Mouse (Mus musculus) neural tube, embryonic 14.5 days (tissue): ENCODE results near the gene Fam199x. TPM values are rescaled to one million over a fixed set of nuclear protein-coding genes. Genes with fewer than 3 reads are reported as not detected.

Source experiments
- ATAC-seq: fragments of 200-750 bp; cut with Nextera tagmentation; 2 replicates; pipeline ENCODE4 v1.8.0; 2017; ENCODE audit warnings: low read depth, mild to moderate bottlenecking, moderate TSS enrichment, moderate library complexity
- H3K27ac ChIP-seq: fragments of 300-500 bp; sonication (generic); 2 replicates; pipeline ENCODE4 v1.5.1; 2014; ENCODE audit warnings: low read depth, mild to moderate bottlenecking, control low read depth, low read length, moderate library complexity, mixed read lengths
- H3K27me3 ChIP-seq: fragments of 300-500 bp; sonication (generic); 2 replicates; pipeline ENCODE4 v1.6.1; 2014; ENCODE audit warnings: low read length; ENCODE audit not compliant: control insufficient read depth, insufficient read depth
- H3K36me3 ChIP-seq: fragments of 300-500 bp; sonication (generic); 2 replicates; pipeline ENCODE4 v1.6.1; 2014; ENCODE audit warnings: low read length, mixed read lengths; ENCODE audit not compliant: control insufficient read depth, insufficient read depth
- H3K4me1 ChIP-seq: fragments of 300-500 bp; sonication (generic); 2 replicates; pipeline ENCODE4 v1.6.1; 2014; ENCODE audit warnings: low read length; ENCODE audit not compliant: control insufficient read depth, insufficient read depth
- H3K4me2 ChIP-seq: fragments of 300-500 bp; sonication (generic); 2 replicates; pipeline ENCODE4 v1.6.1; 2014; ENCODE audit warnings: mild to moderate bottlenecking, low read depth, low read length, control low read depth
- H3K4me3 ChIP-seq: fragments of 300-500 bp; sonication (generic); 2 replicates; pipeline ENCODE4 v1.5.1; 2014; ENCODE audit warnings: low read depth, low read length, control low read depth, mixed read lengths
- H3K9ac ChIP-seq: fragments of 300-500 bp; sonication (generic); replicated peaks from 2 replicates; pipeline ENCODE4 v1.6.1; 2014; ENCODE audit warnings: low read depth, mild to moderate bottlenecking, control low read depth, low read length, mixed read lengths
- H3K9me3 ChIP-seq: fragments of 300-500 bp; sonication (generic); 2 replicates; pipeline ENCODE4 v1.6.1; 2016; ENCODE audit warnings: low read length; ENCODE audit not compliant: control insufficient read depth
- WGBS: fragments of 180-500 bp; shearing (Covaris S2); extraction: QIAGEN DNeasy Blood & Tissue Kit; methylation state at CpG from one replicate; pipeline ENCODE4 v1.1.7; 2014; 5-methylcytosine and 5-hydroxymethylcytosine counted together
- polyA plus RNA-seq: library from polyadenylated mRNA; unstranded; fragments of >200 nt; fragmentation: Nextera tagmentation; extraction: Ambion mirVana; gene quantifications from 2 replicates; pipeline ENCODE4 v1.2.1, GENCODE M21; 2014

The Fam199x gene
- 9.8 and 11.3 TPM in 2 replicates for polyA plus RNA-seq

DNA sequence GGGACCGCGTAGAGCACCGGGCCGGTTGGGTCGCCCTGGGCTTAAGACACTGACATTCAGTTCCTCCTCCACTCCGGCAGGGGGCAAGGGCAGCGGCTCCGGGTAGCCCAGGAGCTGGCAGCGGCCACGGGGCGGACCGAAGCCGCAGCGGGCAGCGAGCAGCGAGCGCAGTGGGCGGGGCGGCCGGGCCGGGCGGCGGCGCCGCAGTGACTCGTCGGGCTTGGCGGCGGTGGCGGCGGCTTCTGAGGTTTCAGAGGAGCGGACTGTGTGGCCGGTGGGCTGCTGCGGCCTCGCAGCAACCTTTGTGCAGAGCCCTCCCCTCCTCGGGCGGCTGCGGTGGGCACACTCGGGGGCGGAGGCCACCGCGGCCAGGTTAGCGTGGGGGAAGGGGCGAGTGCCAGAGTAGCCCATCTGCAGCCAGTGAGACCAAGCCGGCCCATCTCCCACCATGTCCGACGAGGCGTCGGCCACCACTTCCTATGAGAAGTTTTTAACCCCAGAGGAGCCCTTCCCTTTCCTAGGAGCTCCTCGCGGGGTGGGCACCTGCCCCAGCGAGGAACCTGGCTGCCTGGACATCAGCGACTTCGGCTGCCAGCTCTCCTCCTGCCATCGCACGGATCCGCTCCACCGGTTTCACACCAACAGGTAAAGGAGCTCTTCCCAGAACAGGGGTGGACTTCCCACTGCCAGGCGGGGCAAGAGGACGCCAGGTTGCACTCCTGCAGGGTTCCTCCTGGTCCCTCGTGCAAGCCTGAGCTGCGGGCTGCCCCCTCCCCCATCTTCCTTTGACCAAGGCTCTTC lies at the start of gene Fam199x:
TSS of gene Fam199x (plus strand) at position 170 of the 801 bp plus-strand sequence.
- no peaks in the 10 kb centered on the region for H3K4me1 ChIP-seq
- peak within 1 kb of the TSS; percentile 52 for H3K4me2 ChIP-seq
- ATAC-seq, result peak; percentile 97
- WGBS, result 13% methylated on average over 30 of the region's 62 CpGs
- peak within 1 kb of the TSS; percentile 52 for H3K4me3 ChIP-seq
- H3K9ac ChIP-seq, result peak within 1 kb of the TSS; percentile 63
- H3K27me3 ChIP-seq, result no peaks in the 10 kb centered on the region
- 0 out of 2 replicates have a peak within 1 kb of the TSS, but pooled peaks have one; percentile 22 for H3K27ac ChIP-seq
- H3K9me3 ChIP-seq, result no peaks in the 10 kb centered on the region
- H3K36me3 ChIP-seq, result no peaks in the 10 kb centered on the region

DNA sequence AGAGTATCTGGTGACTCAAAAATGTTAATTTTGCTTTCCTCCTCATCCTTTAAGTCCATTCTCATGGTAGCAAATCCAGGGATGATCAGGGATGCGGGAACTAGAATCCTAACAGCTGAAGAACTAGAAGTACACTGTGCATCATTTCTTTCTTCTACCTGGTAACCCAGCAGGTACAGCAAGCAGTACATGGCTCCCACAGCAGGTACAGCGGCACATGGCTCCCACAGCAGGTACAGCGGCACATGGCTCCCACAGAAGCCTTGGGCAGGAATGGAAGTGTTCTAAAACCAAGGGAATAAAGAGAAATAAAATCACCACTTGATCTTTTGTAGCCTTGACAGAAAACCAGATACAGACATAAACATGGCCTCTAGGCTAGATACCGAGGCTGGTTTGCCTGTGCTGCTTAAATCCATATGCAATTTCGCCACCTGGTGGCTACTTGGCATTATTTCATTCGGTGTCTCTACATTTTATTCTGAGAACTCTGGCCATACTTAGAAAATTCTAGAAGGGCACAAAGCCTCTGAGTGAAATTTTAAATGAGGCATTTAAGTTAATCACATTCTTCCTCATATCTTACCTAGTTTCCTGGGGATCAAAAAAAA lies 34.2 kb upstream of the Fam199x start:
- H3K4me2 ChIP-seq, result no peak overlapping the region
- ATAC-seq, result peak; percentile 77
- no peaks in the 10 kb centered on the region for H3K36me3 ChIP-seq
- H3K4me3 ChIP-seq, result no peak overlapping the region
- no peaks in the 10 kb centered on the region for H3K4me1 ChIP-seq
- H3K9ac ChIP-seq, result no peak overlapping the region
- H3K9me3 ChIP-seq, result no peaks in the 10 kb centered on the region
- H3K27me3 ChIP-seq, result no peaks in the 10 kb centered on the region
- no peak overlapping the region for H3K27ac ChIP-seq
- 50% methylated on average over 6 of the region's 6 CpGs for WGBS

DNA sequence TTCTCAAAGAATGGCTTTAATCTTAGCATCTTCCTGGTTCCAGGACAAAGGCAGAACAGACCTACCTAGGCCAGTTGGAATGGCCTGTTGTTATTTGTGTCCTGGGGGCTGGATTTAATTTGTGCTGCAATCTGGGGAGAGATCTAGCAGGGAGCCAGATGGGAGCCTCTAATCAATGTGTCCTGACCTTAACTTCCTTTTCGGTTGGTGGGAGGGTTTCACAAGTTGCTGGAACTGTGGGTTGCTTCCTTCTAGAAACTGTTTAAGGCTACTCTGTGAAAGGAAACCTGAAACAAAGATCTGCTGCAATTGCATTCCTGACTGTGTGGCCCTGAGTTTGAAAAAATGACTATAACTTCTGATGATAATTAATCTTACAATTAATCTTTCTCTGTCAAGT lies 31.7 kb upstream of the Fam199x start:
- H3K4me3 ChIP-seq, result no peak overlapping the region
- H3K9ac ChIP-seq, result no peak overlapping the region
- H3K4me1 ChIP-seq, result no peaks in the 10 kb centered on the region
- 71% methylated on average over 1 of the region's 1 CpGs for WGBS
- no peak overlapping the region for H3K4me2 ChIP-seq
- no peaks in the 10 kb centered on the region for H3K36me3 ChIP-seq
- no peaks in the 10 kb centered on the region for H3K9me3 ChIP-seq
- no peak for ATAC-seq
- no peaks in the 10 kb centered on the region for H3K27me3 ChIP-seq
- H3K27ac ChIP-seq, result no peak overlapping the region

DNA sequence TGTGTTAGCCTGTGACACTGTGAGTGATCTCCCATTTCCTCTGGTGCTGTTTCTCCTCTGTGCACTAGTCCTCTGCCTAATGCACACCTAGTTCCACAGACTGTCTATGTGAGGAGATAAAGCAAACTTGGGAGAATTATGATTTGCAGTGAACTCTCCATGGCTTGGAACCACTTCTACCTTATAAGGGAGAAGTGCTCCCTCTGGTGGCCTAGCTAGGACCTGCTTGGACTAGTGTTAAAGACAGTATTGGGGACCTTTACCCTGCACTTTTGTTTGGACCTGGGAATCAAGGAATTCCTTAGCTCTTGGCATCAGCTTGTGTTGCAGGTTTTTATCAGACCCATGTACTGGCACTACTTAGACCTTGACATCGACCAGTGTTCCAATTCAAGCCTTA lies 30.1 kb upstream of the Fam199x start:
- no peak overlapping the region for H3K4me3 ChIP-seq
- H3K27ac ChIP-seq, result no peak overlapping the region
- no peak overlapping the region for H3K9ac ChIP-seq
- 14% methylated on average over 1 of the region's 1 CpGs for WGBS
- ATAC-seq, result peak; percentile 60; the same call in 1 of the 2 replicates
- no peak overlapping the region for H3K4me2 ChIP-seq
- H3K27me3 ChIP-seq, result no peaks in the 10 kb centered on the region
- H3K4me1 ChIP-seq, result no peaks in the 10 kb centered on the region
- H3K36me3 ChIP-seq, result no peaks in the 10 kb centered on the region
- H3K9me3 ChIP-seq, result no peaks in the 10 kb centered on the region

DNA sequence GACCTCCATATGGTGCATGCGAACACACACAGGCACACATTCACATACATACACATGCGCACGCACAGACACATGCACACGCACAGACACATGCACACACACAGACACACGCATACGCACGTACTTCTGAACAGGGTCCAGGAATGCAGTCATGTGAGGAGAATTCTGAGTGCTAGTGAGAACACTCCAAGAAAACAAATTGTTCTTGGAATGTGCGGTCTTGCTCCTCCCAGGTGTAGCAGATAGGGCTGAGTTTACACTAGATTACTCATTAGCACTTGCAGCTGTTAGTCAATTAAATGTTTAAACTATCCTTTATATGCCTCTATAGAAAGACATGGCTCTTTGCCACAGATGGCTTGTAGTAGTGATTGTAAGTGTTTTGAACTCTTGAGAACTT lies 18.5 kb upstream of the Fam199x start:
- no peak overlapping the region for H3K9ac ChIP-seq

DNA sequence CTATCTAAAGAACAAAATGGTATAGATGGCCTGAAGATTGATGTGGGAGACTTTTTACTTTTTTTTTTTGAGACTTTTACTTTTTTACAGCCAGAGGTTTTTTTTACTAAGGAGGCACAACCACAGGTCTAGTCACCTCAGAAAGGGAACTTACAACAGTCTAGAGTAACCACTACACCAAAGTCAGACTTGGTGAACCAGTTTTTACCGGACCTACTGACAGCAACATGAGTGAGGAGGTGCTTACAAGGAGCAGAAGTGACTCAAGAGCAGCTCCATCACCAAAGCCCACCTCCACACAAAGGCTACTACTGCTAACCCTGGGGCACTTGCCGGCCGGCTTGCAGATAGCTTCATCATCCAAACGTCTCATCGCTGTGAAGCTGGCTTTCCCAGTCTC lies 17.7 kb upstream of the Fam199x start:
- H3K36me3 ChIP-seq, result no peaks in the 10 kb centered on the region
- ATAC-seq, result no peak
- 95% methylated on average over 5 of the region's 5 CpGs for WGBS

More for the DNA sequence above, 18.5 kb upstream of the Fam199x start:
- Histone ChIP-seq H3K9me3 (no peaks in the 10 kb centered on the region), H3K4me2 (no peak overlapping the region), H3K4me1 (no peaks in the 10 kb centered on the region), H3K4me3 (no peak overlapping the region), H3K27me3 (no peaks in the 10 kb centered on the region), H3K27ac (no peak overlapping the region), H3K36me3 (no peaks in the 10 kb centered on the region)
- ATAC-seq, result no peak
- 95% methylated on average over 8 of the region's 8 CpGs for WGBS

GRCm38 (mm10) chrX:137034322-137034721 lies 15.1 kb upstream of the Fam199x start:
- Histone ChIP-seq H3K4me2 (no peak overlapping the region), H3K27ac (no peak overlapping the region), H3K4me1 (no peaks in the 10 kb centered on the region), H3K4me3 (no peak overlapping the region), H3K9ac (no peak overlapping the region), H3K27me3 (no peaks in the 10 kb centered on the region), H3K9me3 (no peaks in the 10 kb centered on the region), H3K36me3 (no peaks in the 10 kb centered on the region)
- WGBS, result 74% methylated on average over 4 of the region's 4 CpGs
- no peak for ATAC-seq

More for the DNA sequence above, 17.7 kb upstream of the Fam199x start:
- Histone ChIP-seq H3K4me2 (no peak overlapping the region), H3K4me1 (no peaks in the 10 kb centered on the region), H3K9me3 (no peaks in the 10 kb centered on the region), H3K9ac (no peak overlapping the region), H3K27ac (no peak overlapping the region), H3K27me3 (no peaks in the 10 kb centered on the region), H3K4me3 (no peak overlapping the region)

- peak overlapping the region; percentile 43 for H3K4me3 ChIP-seq
- ATAC-seq, result peak; percentile 5; the same call in 1 of the 2 replicates
- H3K9ac ChIP-seq, result peak overlapping the region; percentile 53; the same call in 1 of the 2 replicates
- H3K27me3 ChIP-seq, result no peaks in the 10 kb centered on the region
- peak overlapping the region; percentile 63 for H3K4me2 ChIP-seq
- H3K4me1 ChIP-seq, result no peaks in the 10 kb centered on the region
- no peaks in the 10 kb centered on the region for H3K9me3 ChIP-seq
- H3K27ac ChIP-seq, result peak overlapping the region; percentile 89
- WGBS, result 18% methylated on average over 12 of the region's 12 CpGs
- H3K36me3 ChIP-seq, result no peaks in the 10 kb centered on the region
Observed at GRCm38 (mm10) chrX:137037470-137037999, 11.9 kb upstream of the Fam199x start.

DNA sequence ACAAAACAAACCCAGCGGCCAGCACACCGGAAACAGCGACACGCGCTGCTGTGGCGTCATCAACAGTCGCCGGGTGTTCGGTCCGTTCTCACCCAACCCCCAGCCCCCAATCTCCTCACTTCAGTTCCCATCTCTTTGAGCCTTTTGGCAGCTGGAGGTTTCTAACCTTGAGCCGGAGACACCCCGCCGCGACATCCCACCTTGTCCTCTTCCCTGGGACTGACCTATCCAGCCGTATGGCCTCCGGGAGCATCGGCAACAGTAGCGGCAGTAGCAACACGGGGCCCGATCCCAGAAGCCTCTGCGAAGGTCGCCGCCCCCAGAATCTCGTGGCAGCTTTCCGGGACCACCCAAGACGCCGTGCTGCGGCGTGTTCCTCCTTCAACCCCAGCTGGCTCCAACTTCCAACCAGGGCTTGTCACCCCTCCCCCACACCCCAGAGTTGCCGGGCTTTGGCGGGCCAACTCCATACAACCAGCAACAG lies 11.4 kb upstream of the Fam199x start, which contains the start of gene Slc25a53:
TSS of gene Slc25a53 (minus strand) at position 303 of the 484 bp plus-strand sequence.
- 21% methylated on average over 31 of the region's 31 CpGs for WGBS
- peak within 1 kb of the TSS; percentile 89 for H3K27ac ChIP-seq
- H3K9me3 ChIP-seq, result no peaks in the 10 kb centered on the region
- H3K9ac ChIP-seq, result peak within 1 kb of the TSS; percentile 53
- H3K4me2 ChIP-seq, result peak within 1 kb of the TSS; percentile 63
- H3K4me1 ChIP-seq, result no peaks in the 10 kb centered on the region
- ATAC-seq, result peak; percentile 97
- H3K36me3 ChIP-seq, result no peaks in the 10 kb centered on the region
- H3K27me3 ChIP-seq, result no peaks in the 10 kb centered on the region
- H3K4me3 ChIP-seq, result peak within 1 kb of the TSS; percentile 43
